Mouse (Mus musculus): Measurements from ENCODE around the gene Rcn3.

The Rcn3 gene

GRCm38 (mm10) chr7:45106441-45106840 lies 14.4 kb upstream of the Rcn3 start:
- no peaks in the 10 kb centered on the region for H3K27me3 ChIP-seq (ENCODE audit: insufficient read depth, low read length)
- H3K9me3 ChIP-seq (ENCODE audit: low read length) = no peaks in the 10 kb centered on the region
- H3K36me3 ChIP-seq (ENCODE audit: insufficient read depth, low read length) = peaks cover 8% of the 10 kb centered on the region; the same call in 1 of the 2 replicates
- TF ChIP-seq POU5F1 (IDR thresholded peaks at IDR 0.05; ENCODE audit: borderline replicate concordance, low read length) (no peak), NANOG (IDR thresholded peaks at IDR 0.05; ENCODE audit: borderline replicate concordance, low read length) (no peak), CTCF (conservative IDR thresholded peaks at IDR 0.05; ENCODE audit: low read length) (no peak)
- H3K4me1 ChIP-seq (replicated peaks; ENCODE audit: low read depth, low read length) = peaks cover 81% of the 10 kb centered on the region
- H3K4me3 ChIP-seq (replicated peaks; ENCODE audit: low read length) = peak overlapping the region; percentile 41

DNA sequence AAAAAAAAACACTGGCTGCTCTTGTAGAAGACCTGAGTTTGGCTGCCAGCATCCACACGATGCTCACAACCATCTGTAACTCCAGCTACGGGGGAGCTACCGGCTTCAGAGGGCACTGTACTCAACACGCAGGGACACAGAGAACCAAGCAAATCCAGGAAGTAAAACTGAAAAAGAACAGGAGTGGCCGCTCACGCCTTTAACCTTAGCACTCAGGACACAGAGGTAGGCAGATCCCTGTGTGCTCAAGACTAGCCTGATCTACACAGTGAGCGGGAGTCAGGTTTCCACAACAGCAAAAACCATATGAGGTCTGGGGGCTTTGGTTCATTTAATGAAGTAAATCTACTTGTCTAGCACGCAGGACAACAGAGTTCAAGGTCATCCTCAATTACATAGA lies 13.5 kb upstream of the Rcn3 start:
- Histone ChIP-seq H3K4me3 (replicated peaks; ENCODE audit: low read length) (no peak overlapping the region), H3K36me3 (ENCODE audit: insufficient read depth, low read length) (peaks cover 8% of the 10 kb centered on the region; the same call in 1 of the 2 replicates)

DNA sequence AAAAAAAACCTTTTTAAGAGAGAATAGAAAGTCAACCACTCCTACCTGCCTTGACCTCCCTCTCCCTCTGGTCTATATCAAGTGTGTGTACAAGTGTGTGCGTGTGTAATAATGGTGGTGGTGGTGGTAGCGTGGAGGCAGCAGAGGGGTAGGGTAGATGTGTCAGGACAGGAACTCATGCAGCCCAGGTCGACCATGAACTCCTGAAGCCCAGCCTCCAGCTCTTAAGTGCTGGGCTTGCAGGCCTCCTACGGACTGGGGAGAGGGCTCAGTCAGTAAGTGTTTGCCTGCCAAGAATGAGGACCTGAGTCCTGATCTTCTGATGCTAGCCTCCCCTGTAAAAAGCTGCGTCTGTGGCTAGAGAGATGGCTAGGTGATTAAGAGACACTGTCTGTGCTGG lies 12.9 kb upstream of the Rcn3 start:
- H3K9me3 ChIP-seq (ENCODE audit: low read length) = no peaks in the 10 kb centered on the region
- no peak overlapping the region for H3K4me3 ChIP-seq (replicated peaks; ENCODE audit: low read length)
- no peak for TF ChIP-seq NANOG (IDR thresholded peaks at IDR 0.05; ENCODE audit: borderline replicate concordance, low read length)
- no peak for TF ChIP-seq POU5F1 (IDR thresholded peaks at IDR 0.05; ENCODE audit: borderline replicate concordance, low read length)
- no peak for TF ChIP-seq CTCF (conservative IDR thresholded peaks at IDR 0.05; ENCODE audit: low read length)
- no peaks in the 10 kb centered on the region for H3K27me3 ChIP-seq (ENCODE audit: insufficient read depth, low read length)
- peaks cover 68% of the 10 kb centered on the region for H3K4me1 ChIP-seq (replicated peaks; ENCODE audit: low read depth, low read length)
- H3K36me3 ChIP-seq (ENCODE audit: insufficient read depth, low read length) = peaks cover 8% of the 10 kb centered on the region; the same call in 1 of the 2 replicates

More for the DNA sequence above, 13.5 kb upstream of the Rcn3 start:
- TF ChIP-seq POU5F1 (IDR thresholded peaks at IDR 0.05; ENCODE audit: borderline replicate concordance, low read length) (no peak), NANOG (IDR thresholded peaks at IDR 0.05; ENCODE audit: borderline replicate concordance, low read length) (no peak), CTCF (conservative IDR thresholded peaks at IDR 0.05; ENCODE audit: low read length) (no peak)
- no peaks in the 10 kb centered on the region for H3K9me3 ChIP-seq (ENCODE audit: low read length)
- H3K27me3 ChIP-seq (ENCODE audit: insufficient read depth, low read length) = no peaks in the 10 kb centered on the region
- H3K4me1 ChIP-seq (replicated peaks; ENCODE audit: low read depth, low read length) = peaks cover 73% of the 10 kb centered on the region

- H3K4me3 ChIP-seq (replicated peaks; ENCODE audit: low read length) = no peak within 1 kb of the TSS
Observed at GRCm38 (mm10) chr7:45103652-45104180, 11.7 kb upstream of the Rcn3 start, which contains the start of gene Fcgrt. Fcgrt (minus strand) TSS chr7:45103851.

DNA sequence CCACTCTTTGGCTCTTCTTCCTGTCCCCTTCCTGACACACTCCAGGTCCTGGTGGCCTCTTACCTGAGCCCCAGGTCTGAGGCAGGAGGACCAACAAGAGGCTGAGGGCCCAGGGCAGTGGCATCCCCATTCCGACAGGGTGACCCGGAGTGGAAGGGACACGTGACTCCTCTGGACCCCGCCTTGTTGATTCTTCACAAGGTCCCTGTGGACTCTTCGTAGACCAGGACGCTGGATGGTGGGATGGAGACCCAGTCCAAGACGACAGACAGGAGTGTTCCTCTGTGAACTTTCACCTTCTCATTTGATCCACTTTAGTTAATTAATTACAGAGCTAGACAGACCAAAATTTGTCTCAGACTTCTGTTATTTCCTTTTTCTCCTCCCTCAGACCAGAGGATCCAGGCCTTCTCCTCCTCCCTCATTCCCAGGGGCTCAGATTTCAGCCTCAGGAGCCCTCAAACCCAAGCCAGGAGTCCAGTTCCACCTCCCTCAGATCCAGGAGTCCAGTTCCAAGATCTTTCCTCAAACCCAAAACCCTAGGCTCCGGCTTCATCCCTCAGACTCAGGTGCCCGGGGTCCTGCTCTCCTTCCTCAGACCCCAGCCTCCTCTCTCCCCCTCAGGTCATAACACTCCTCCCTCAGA lies 11.0 kb upstream of the Rcn3 start:
- TF ChIP-seq POU5F1 (IDR thresholded peaks at IDR 0.05; ENCODE audit: borderline replicate concordance, low read length) = no peak
- no peak for TF ChIP-seq CTCF (conservative IDR thresholded peaks at IDR 0.05; ENCODE audit: low read length)
- no peak for TF ChIP-seq NANOG (IDR thresholded peaks at IDR 0.05; ENCODE audit: borderline replicate concordance, low read length)

More at GRCm38 (mm10) chr7:45103652-45104180, 11.7 kb upstream of the Rcn3 start, which contains the start of gene Fcgrt:
- H3K36me3 ChIP-seq (ENCODE audit: insufficient read depth, low read length) = peaks cover 8% of the 10 kb centered on the region; the same call in 1 of the 2 replicates
- TF ChIP-seq NANOG (IDR thresholded peaks at IDR 0.05; ENCODE audit: borderline replicate concordance, low read length) = no peak
- TF ChIP-seq CTCF (conservative IDR thresholded peaks at IDR 0.05; ENCODE audit: low read length) = no peak
- H3K9me3 ChIP-seq (ENCODE audit: low read length) = no peaks in the 10 kb centered on the region
- peaks cover 63% of the 10 kb centered on the region for H3K4me1 ChIP-seq (replicated peaks; ENCODE audit: low read depth, low read length)
- no peaks in the 10 kb centered on the region for H3K27me3 ChIP-seq (ENCODE audit: insufficient read depth, low read length)

DNA sequence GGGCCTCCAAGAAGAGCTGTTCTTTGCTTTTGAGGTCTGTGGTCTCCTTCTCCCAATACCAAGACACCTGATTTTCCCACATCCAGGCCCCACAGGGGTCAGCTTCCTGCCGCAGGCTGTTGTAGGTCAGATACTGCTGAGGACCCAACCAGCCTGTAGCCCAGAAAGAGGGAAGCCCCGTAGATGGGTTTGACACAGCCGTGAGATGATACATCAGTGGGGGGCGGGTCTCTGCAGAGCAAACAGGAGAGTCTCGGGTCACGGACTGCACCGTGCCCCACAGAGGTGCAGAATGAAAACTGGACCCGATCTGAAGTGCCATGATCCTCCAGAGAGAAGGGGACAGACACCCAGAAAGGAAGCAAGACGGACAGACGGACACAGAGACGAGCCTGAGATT lies 10.4 kb upstream of the Rcn3 start:
- Histone ChIP-seq H3K9me3 (ENCODE audit: low read length) (no peaks in the 10 kb centered on the region), H3K4me1 (replicated peaks; ENCODE audit: low read depth, low read length) (peaks cover 69% of the 10 kb centered on the region), H3K4me3 (replicated peaks; ENCODE audit: low read length) (no peak overlapping the region), H3K36me3 (ENCODE audit: insufficient read depth, low read length) (peaks cover 8% of the 10 kb centered on the region; the same call in 1 of the 2 replicates), H3K27me3 (ENCODE audit: insufficient read depth, low read length) (no peaks in the 10 kb centered on the region)
- TF ChIP-seq NANOG (IDR thresholded peaks at IDR 0.05; ENCODE audit: borderline replicate concordance, low read length) (no peak), CTCF (conservative IDR thresholded peaks at IDR 0.05; ENCODE audit: low read length) (no peak), POU5F1 (IDR thresholded peaks at IDR 0.05; ENCODE audit: borderline replicate concordance, low read length) (no peak)

More for the DNA sequence above, 11.0 kb upstream of the Rcn3 start:
- Histone ChIP-seq H3K27me3 (ENCODE audit: insufficient read depth, low read length) (no peaks in the 10 kb centered on the region), H3K4me3 (replicated peaks; ENCODE audit: low read length) (no peak overlapping the region), H3K4me1 (replicated peaks; ENCODE audit: low read depth, low read length) (peaks cover 64% of the 10 kb centered on the region), H3K9me3 (ENCODE audit: low read length) (no peaks in the 10 kb centered on the region), H3K36me3 (ENCODE audit: insufficient read depth, low read length) (peaks cover 8% of the 10 kb centered on the region; the same call in 1 of the 2 replicates)

DNA sequence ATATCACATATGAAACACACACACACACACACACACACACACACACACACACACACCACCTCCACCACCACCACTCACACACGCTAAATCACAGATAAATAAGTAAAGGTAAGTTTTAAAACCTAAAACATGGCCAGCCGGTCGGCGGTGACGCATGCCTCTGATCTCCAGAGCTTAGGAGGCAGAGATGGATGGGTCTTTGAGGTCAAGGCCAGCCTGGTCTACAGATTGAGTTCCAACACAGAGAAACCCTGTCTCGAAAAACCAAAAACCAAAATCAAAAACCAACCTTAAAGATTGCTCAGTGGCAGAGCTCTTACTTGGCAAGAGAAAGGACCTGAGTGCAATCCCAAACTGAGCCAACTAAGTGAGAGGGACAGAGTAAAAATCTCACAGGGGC lies 8.0 kb upstream of the Rcn3 start:
- peaks cover 8% of the 10 kb centered on the region; the same call in 1 of the 2 replicates for H3K36me3 ChIP-seq (ENCODE audit: insufficient read depth, low read length)
- no peaks in the 10 kb centered on the region for H3K9me3 ChIP-seq (ENCODE audit: low read length)
- peaks cover 64% of the 10 kb centered on the region for H3K4me1 ChIP-seq (replicated peaks; ENCODE audit: low read depth, low read length)
- TF ChIP-seq CTCF (conservative IDR thresholded peaks at IDR 0.05; ENCODE audit: low read length) (no peak), POU5F1 (IDR thresholded peaks at IDR 0.05; ENCODE audit: borderline replicate concordance, low read length) (no peak), NANOG (IDR thresholded peaks at IDR 0.05; ENCODE audit: borderline replicate concordance, low read length) (no peak)
- no peak overlapping the region for H3K4me3 ChIP-seq (replicated peaks; ENCODE audit: low read length)
- H3K27me3 ChIP-seq (ENCODE audit: insufficient read depth, low read length) = no peaks in the 10 kb centered on the region

GRCm38 (mm10) chr7:45098541-45099240 lies 6.7 kb upstream of the Rcn3 start:
- H3K9me3 ChIP-seq (ENCODE audit: low read length) = no peaks in the 10 kb centered on the region
- no peaks in the 10 kb centered on the region for H3K27me3 ChIP-seq (ENCODE audit: insufficient read depth, low read length)
- H3K36me3 ChIP-seq (ENCODE audit: insufficient read depth, low read length) = peaks cover 8% of the 10 kb centered on the region; the same call in 1 of the 2 replicates
- no peak for TF ChIP-seq NANOG (IDR thresholded peaks at IDR 0.05; ENCODE audit: borderline replicate concordance, low read length)
- peak; percentile 89 for TF ChIP-seq CTCF (conservative IDR thresholded peaks at IDR 0.05; ENCODE audit: low read length)
- H3K4me1 ChIP-seq (replicated peaks; ENCODE audit: low read depth, low read length) = peaks cover 68% of the 10 kb centered on the region
- no peak overlapping the region for H3K4me3 ChIP-seq (replicated peaks; ENCODE audit: low read length)
